Mouse (Mus musculus) telencephalon, adult 2 months (tissue): ENCODE data around the gene Cd300e.

Source experiments
- DNase-seq: peaks from one replicate; pipeline ENCODE4 v3.0.0-alpha.2; 2011; ENCODE audit warnings: low read depth, low spot score

Gene Cd300e

DNA sequence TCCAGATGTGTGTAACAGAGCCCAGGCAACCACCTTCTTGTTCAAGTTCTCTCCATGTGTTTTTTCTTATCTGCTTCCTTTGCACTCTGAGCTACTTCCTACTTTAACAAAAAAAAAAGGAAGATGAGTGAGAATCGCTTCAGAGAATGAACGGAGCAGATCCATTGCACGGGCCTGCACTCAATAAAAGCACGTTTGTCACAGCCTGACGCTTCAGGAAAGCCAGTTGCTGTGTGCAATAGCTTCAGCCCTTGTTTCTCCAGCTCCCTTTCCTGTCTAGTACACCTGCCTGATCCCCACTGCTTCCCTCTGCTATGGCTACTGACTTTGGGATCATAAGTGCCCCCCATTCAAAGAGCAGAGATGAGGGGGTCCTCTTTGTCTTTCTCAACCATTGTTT lies at the start of gene Cd300e:
Gene Cd300e (minus strand): TSS at position 101 of the 400 bp plus-strand sequence.
- DNase-seq = no peak

DNA sequence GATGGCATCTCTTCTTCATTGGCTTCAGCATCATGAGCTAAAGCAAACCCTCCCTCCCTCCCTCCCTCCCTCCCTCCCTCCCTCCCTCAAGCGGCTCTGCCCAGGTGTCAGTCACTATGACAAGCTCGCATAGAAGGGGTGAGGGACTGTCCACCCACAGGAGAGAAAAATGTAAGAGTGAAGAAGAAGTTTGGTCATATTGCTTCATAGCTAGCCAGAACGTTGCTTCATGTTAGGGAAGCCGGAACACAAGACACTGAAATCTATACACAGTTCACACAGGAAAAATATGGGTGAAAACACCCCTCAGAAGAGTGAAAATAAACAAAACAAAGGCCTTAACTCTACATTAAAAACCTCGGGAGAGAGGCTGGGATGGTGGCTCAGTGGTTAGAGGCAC lies 48.3 kb upstream of the Cd300e start:
- DNase-seq = no peak

DNA sequence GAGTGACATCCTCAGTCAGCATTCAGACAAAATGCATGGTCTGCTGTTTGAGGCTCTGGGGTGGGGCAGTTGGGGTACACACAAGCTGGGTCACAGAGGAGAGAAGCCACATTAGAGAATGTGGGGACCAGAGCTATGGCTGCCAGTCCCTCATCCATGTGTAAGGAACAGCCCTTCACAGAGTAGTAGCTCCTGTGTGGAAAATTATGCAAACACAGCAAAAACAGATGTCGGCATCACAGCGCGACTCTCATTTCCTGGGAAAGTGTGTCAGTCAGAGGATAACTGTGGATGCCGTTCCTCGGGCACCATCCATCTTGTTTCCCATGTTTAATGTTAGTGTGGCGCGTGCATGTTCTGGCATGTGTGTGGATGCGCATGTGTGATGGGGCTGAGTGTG lies 46.2 kb upstream of the Cd300e start:
- DNase-seq = no peak

DNA sequence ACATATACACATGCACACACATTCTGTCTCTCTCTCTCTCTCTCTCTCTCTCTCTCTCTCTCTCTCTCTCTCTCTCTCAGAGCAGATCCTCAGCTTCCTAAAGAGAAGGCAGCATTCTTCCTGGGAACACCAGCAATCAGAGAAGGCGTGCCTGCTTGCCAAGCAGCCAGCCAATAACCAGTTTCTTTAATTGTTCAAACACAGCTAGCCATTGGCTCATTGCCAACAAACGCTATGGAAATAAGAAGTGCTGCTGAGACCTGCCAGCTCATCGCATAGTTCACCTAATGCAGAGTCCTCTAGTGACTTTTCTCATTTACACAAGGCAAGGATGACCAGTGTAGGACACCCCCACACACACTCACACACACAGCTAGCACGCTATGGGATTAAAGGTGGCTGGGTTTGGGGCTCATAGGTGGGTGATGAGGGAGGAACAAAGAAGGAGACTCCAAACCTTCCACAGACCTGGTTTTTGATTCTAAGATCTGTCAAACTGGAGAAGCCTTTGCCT lies 45.5 kb upstream of the Cd300e start:
- no peak for DNase-seq

DNA sequence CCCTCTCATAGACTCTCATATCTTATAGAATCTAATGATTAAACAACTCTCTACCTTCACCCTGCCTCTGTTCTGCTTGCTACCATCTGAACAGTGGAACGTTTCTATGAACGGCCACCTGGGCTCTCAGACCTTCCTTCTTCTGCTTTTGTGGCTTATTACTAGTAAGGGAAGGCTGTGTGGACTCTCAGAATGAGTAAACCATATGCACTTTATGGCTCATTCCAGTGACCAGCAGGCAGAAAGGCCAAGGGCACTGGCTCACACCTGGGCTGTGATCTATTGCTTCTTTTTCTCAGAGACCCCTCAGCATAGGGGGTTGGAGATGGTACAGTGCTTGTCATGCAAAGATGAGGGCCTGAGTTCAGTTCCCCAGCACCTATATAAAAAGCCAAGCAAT lies 44.7 kb upstream of the Cd300e start:
- no peak for DNase-seq

DNA sequence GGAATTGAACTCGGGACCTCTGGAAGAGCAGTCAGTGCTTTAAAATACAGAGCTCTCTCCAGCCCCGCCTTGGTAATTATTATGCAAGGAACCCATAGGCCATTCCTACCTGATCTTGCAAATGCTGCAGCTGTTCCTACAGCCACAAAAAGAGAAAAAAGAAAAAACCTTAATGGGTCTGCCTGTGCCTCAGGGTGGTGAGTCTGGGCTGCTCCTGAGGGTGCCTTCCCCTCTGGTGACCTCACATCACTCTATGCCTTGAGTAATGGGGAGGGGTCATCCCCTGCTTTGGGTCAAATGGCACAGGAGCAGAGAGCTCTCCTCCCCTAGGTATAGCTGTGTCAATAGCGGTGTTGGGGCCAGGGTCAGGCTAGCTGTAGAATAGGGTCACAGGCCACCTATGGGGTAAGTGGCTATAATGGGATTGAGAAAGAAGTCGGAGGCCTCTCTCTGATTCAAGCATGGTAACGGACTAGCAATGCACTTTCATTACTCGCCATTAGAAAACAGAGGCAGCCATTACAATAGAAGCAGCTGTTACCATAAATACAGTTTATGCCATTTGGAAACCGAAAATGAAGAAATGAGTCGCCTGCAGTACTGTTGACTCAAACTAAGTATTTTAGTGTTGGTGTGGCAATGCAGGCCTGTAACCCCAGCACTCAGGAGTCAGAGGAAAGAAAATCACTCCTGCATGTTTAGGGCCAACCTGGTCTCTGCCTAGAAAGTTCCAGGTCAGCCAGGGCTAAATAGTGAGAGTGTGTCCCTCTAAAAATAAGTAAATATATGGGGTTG lies 43.0 kb upstream of the Cd300e start:
- DNase-seq = no peak

DNA sequence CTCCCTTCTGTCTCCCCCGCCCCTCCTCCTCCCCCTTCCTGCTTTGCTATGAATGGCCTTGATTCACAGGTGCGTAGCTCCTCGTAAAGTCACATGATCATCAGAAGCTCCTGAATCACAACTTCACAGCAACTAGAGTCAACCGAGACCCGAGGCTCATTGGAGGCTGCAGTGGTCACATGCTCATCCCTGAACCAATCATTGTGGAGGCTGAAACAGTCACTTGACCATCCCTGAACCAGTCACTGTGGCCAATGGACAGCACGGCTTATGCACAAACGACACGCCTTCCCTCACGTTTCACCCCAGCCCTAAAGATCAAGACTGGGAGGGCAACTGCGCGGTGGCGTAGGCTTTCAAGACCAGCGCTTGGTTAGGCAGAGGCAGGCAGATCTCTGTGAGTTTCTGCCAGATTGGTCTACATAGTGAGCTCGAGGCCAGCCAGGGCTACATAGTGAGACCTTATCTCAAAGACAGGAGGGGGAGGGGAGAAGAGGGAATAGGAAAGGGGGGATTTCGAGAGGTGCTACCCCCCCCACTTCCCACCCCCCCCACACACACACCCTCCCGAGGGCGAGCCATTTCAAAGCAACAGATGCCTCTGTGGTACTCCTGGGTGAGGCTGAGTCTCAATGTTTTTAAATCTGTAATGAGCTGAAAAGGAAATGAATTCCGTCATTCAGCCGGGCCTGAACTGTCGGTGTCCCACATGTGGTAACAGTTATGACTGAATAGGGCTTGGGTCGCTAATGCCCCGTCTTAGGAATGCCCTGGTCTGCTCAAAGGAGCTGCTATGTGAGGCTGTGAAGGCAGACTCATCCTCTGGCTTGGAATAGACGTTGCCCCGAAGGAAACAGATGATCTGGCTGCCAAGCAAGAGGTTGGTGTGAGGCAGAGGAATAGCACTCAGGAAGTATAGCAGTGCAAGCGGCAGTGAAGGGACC lies 41.8 kb upstream of the Cd300e start:
- DNase-seq = no peak

DNA sequence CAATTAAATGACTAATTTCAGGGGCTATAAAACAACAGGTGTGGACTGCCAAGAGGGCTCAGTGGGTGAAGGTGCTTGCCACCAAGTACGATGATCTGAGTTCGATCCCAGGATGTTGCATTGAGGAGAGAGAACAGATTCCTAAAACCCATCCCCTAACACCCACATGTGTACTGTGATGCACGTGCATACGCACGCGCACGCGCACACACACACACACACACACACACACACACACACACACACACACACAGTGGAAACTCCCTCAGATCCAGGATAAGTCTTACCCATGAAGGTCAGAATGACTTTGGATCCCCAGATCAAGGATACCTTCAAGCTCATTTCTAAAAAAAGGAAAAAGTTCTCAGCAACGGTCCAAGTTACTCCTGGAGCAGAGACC lies 40.1 kb upstream of the Cd300e start:
- DNase-seq = no peak

DNA sequence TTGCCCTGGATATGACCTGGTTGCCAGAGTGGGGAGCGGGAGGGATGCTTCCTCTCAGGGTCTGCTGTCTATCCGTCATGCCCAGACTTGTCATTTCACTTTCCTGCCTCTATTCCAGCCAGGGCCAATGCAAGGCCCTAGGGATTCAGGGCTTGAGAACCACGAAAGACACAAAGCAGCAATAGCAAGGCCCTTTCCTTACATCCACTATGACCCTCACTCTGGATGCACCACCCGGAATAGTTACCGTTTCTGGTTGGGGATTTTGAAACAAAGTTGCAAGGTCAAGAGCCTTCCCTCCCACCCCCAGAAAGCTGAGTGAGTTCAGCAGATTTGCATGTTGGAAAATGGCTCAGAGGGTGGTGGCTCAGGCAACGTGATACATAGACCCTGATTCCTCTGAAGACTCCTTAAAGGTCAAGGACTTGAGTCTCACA lies 39.7 kb upstream of the Cd300e start:
- DNase-seq = no peak

DNA sequence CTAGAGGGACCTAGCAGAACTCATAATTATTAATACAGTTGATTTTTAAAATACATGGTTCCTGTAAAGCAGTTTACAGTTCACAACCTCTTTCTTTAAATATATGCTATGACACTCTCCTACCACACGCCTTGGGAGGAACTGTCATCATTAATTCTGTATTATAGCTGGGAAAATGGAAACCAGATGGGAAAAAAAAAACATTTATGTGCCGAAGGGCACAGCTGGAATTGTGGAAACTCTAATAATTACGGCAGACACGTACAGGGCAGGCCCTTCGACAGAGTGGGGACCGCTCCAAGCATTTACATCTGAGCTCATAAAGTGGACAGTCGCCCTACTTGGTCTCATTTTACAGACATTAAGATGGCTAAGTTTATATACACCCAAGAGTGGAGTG lies 38.8 kb upstream of the Cd300e start:
- no peak for DNase-seq

DNA sequence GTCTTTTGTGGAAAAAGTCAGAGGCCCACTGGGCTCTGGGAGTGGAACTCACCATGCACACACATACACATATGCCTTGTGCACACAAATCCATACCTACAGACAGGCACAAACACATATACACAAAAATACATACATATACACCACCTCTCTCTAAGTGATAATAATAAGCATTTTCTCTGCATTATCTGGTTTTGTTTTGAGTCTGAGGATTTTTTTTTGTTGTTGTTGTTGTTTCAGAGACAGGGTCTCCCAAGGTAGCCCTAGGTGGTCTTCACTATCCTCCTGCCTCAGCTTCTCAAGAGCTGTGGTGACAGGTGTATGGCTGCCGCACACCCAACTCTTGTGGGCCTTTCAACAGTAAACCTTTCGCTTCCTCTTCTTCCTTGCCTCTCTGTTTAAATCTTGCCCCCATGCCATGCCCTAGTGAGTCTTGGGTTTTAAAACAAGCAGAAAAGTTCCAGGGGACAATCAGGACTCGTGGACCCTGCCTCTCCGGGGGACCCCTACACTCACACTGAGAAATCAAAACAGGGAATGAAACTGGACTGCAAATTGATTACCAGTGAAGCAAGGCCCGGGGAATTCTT lies 38.1 kb upstream of the Cd300e start:
- no peak for DNase-seq

DNA sequence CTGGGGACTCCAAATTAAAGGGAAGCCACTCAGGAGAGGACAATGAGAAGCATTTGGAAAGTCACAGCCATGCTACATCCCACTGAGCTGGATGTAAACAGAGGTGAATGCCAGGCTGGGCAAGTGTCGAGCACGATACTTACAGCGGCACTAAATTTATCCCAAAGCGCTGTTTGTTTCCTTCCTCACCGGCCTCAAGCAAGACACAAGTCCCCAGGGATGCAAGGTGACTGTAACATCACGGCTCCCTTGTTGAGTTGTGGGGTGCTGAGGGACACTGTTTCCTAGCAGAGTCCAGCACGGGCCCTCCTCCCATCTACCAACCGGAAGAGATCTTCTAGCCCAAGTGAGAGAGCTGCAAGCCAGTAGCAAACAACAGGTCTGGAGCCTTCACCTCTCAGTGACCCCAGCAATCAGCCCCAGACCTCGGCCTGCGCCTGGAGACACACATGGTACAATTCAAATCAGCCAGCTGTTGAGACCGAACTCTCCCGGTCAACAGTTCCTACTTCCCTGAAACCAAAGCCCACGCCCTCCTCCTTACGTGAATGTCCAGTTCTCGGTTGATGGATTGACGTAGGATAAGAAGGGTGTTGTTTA lies 37.4 kb upstream of the Cd300e start:
- DNase-seq = no peak

DNA sequence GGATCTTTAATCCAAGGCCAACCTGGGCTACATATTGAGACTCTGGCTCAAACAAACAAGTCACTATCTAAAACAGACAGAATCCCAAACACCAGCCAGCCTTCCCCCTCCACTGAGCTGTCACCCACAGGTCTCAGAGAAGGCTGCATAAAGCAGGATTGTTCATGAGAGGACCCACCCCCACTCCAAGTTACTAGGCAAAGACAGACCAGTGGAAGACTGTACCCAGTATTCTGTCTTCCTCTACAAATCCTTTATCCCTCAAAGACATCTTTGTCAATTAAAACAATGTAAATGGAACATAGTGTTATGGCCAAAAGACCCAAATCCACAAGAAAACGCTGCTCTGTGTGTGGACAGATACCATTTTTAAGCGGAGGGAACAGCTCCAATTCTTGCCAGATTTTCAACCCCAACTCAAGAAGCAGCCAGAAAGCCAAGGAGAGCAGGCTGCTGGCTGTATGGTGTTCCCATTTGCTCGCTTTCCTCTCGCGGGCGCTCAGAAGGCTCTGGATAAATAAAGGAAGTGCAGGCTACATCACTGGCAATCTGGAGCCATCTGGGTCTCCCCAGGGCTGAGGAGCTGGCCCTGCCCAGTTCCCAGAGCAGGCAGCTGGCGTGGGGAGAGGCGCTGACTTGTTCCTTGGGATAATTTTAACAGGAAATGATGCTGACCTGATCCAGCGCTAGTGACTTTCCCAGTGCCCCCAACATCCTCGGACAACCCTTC lies 36.4 kb upstream of the Cd300e start:
- peak; percentile 18 for DNase-seq

DNA sequence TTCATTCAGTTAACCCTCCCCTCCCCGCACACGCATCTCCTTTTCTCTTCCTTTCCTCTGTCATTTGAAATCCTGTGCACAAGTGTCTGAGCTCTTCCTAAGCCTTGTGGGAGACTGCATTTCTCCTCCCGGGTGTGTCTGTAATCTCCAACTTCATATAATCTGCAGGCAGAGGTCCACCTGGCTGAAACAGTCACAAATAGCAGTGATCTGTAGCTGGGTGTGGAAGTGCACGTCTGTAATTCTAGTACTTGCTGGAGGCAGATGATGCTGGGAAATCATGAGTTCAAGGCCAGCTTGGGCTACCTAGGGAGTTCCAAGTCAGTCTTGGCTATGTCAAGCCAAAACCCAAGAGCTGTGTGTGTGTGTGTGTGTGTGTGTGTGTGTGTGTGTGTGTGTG lies 30.2 kb upstream of the Cd300e start:
- no peak for DNase-seq

DNA sequence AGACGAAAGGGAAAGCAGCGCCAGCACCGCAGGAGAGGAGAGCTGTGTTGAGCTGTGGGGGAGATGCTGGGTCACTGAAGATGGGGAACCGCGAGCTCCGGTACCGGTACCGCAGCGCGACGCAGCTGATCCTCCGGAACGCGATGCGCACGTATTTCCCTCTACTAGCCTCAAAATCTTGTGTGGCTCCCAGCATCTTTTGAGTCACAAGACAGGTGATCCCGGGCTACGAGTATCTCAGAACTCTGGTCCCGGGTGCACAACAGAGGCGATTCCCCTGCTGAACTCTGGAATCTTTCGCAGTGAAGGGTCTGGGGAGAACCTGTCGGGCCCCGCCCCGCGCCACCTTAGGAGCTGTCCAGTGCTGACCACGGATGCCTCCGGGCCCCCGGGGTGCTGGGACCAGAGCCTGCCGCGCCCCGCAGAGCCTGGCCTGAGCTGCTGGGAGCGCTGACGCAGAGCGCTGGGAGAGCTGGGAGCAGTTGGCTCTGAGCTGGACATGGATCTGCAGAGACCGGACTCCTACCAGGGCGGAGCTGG lies 29.5 kb upstream of the Cd300e start, which contains the start of gene Rab37:
Gene Rab37 (plus strand): TSS at position 70 of the 540 bp plus-strand sequence.
- no peak for DNase-seq

DNA sequence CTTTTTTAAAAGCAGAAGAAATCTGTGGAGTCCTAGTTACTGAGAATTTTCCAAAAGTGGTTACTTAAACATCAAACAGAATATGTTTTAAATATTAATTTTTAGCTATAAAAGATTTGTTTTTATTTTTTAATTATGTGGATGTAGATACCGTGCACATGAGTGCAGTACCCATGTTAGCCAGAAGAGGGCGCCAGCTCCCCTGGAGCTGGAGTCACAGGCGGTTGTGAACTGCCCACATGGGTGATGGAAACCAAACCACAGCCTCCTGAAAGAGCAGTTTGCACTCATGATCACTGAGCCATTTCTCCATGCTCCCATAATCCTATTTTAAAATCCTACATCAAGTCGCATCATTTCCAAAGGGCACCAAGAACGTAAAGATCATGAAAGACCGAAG lies 27.9 kb upstream of the Cd300e start:
- no peak for DNase-seq

DNA sequence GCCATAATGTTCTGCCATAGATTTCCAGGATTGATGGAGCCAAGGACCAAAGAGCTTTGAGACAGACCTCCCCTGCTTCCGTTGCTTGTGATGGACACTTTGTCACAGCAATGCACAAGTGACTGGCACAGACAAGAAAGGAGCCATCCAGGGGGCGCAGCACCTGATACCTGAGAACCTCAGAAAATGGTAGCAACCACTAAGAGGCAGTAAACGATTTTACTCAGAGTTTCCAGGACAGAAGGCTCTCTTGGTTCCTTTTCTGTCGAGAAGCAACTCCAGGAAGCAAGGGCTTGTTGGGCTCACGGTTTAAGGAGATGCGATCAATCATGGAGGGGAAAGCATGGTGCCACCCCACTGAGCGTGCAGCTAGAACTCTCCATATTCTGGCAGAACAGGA lies 24.2 kb upstream of the Cd300e start:
- DNase-seq = no peak

DNA sequence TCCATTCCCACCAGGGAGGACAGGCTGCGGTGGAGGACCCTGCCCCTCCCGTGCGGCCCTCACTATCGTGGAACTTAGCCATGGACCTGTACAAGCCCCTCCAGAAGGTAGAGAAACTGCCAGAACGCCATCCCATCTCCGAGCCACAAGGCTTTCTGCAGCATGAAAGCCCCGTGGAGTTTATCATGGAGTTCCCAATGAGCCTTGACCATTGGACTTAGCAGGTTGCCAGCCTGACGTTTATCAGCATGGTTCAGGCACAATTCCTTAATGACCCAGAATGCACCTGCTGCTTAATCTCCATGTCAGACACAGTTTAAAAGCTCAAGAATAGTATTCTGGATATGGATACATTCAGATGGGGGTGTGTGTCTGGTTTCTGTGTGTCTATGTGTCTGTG lies 23.1 kb upstream of the Cd300e start:
- DNase-seq = no peak

DNA sequence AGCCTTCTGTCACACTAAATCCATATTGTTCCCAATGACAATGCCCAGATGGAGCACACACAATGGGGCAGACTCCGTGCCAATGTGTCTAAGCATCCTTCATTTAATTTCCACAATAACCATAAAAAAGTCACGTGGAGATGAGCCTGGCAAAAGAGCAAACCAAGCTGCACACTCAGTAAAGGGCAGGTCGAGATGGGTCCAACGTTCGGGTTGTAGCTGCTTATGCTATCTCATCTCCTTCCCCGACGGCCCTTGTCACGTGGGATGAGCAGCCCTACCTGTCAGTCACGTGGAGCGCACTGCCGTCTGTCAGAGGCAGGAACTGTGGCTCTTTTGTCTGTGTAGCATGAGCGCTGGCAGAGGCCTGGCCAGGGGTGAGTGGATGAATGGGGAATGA lies 22.6 kb upstream of the Cd300e start:
- DNase-seq = no peak

DNA sequence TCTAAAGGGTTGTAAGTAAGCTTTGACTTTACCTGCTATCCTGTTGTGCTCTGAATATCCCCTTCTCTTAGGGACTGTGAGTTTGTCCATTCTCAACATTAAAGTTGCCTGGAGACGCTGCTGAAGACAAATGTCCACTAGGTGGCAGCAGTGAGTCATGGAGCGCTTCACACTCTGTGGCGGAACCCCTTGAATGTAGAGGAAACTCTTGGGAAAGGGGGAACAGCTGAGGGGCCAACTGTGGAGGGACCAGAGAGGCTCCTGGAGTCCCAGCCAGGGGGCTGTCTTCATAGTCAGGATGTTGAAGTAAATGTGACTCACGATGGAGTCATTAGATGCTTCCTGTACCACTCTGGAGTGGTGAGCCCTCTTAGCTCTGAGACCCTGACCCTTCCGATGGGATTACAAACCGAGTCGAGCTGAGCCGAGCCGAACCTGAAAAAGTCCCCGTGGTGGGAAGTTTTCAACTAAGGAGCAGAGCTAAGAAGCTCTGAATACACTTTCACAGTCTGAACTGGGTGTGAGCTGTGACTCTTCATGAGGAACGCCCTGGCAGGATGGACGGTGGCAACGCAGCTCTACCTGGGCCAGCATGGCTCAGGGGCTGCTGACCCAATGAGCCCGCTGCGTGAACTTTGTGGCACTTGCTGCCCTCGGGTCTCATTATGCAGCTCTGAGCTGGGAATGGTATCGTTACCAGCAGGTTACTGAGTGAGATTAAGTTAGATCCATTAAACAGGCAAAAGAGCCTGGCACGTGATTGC lies 21.6 kb upstream of the Cd300e start:
- no peak for DNase-seq
